Mouse (Mus musculus): Measurements from ENCODE around the gene Nhlrc4.

Gene Nhlrc4

GRCm38 (mm10) chr17:25944366-25945163 is at the start of gene Nhlrc4, which contains the start of gene Pigq:
Gene Nhlrc4, minus strand, starts transcription at chr17:25944961.
Gene Pigq, minus strand, starts transcription at chr17:25944936.
- DNase-seq (ENCODE audit: low spot score), result no peak

GRCm38 (mm10) chr17:25993489-25993888 is 48.7 kb upstream of the Nhlrc4 start:
- DNase-seq (ENCODE audit: low spot score), result no peak

GRCm38 (mm10) chr17:25992274-25992673 is 47.5 kb upstream of the Nhlrc4 start:
- no peak for DNase-seq (ENCODE audit: low spot score)

GRCm38 (mm10) chr17:25990331-25990730 is 45.6 kb upstream of the Nhlrc4 start:
- no peak for DNase-seq (ENCODE audit: low spot score)

- DNase-seq (ENCODE audit: low spot score), result peak; percentile 93
Observed at GRCm38 (mm10) chr17:25985306-25986294, 40.8 kb upstream of the Nhlrc4 start, which contains the start of gene Capn15. Gene Capn15, minus strand, starts transcription at chr17:25985796.

GRCm38 (mm10) chr17:25984556-25985305 is 40.0 kb upstream of the Nhlrc4 start:
- DNase-seq (ENCODE audit: low spot score), result no peak

- no peak for DNase-seq (ENCODE audit: low spot score)
Observed at GRCm38 (mm10) chr17:25984066-25984465, 39.3 kb upstream of the Nhlrc4 start.

- no peak for DNase-seq (ENCODE audit: low spot score)
Observed at GRCm38 (mm10) chr17:25982913-25983312, 38.2 kb upstream of the Nhlrc4 start.

GRCm38 (mm10) chr17:25980854-25981253 is 36.1 kb upstream of the Nhlrc4 start:
- DNase-seq (ENCODE audit: low spot score), result no peak

GRCm38 (mm10) chr17:25979829-25980738 is 35.3 kb upstream of the Nhlrc4 start:
- no peak for DNase-seq (ENCODE audit: low spot score)

GRCm38 (mm10) chr17:25970954-25971707 is 26.4 kb upstream of the Nhlrc4 start:
- DNase-seq (ENCODE audit: low spot score), result no peak

- DNase-seq (ENCODE audit: low spot score), result no peak
Observed at GRCm38 (mm10) chr17:25970448-25970847, 25.7 kb upstream of the Nhlrc4 start.

GRCm38 (mm10) chr17:25968176-25968575 is 23.4 kb upstream of the Nhlrc4 start:
- DNase-seq (ENCODE audit: low spot score), result no peak

- DNase-seq (ENCODE audit: low spot score), result no peak
Observed at GRCm38 (mm10) chr17:25967652-25968051, 22.9 kb upstream of the Nhlrc4 start.

- no peak for DNase-seq (ENCODE audit: low spot score)
Observed at GRCm38 (mm10) chr17:25964271-25964670, 19.5 kb upstream of the Nhlrc4 start.

- no peak for DNase-seq (ENCODE audit: low spot score)
Observed at GRCm38 (mm10) chr17:25962413-25962905, 17.7 kb upstream of the Nhlrc4 start.

- no peak for DNase-seq (ENCODE audit: low spot score)
Observed at GRCm38 (mm10) chr17:25961566-25961965, 16.8 kb upstream of the Nhlrc4 start.

- no peak for DNase-seq (ENCODE audit: low spot score)
Observed at GRCm38 (mm10) chr17:25959630-25960467, 15.1 kb upstream of the Nhlrc4 start.
